Mouse (Mus musculus) hindbrain, embryonic 12.5 days (tissue): Measurements from ENCODE around the gene Ptprt. TPM values are rescaled to one million over a fixed set of nuclear protein-coding genes. Genes with fewer than 3 reads are reported as not detected.

Source experiments
- ATAC-seq: fragments of 200-750 bp; cut with Nextera tagmentation; 2 replicates; pipeline ENCODE4 v1.8.0; 2017; ENCODE audit warnings: moderate TSS enrichment; ENCODE audit not compliant: low FRiP score
- H3K27ac ChIP-seq: fragments of 300-500 bp; sonication (generic); 2 replicates; pipeline ENCODE4 v1.5.1; 2016; ENCODE audit warnings: mild to moderate bottlenecking
- H3K27me3 ChIP-seq: fragments of 300-500 bp; sonication (generic); 2 replicates; pipeline ENCODE4 v1.6.1; 2016; ENCODE audit warnings: mild to moderate bottlenecking
- H3K36me3 ChIP-seq: fragments of 300-500 bp; sonication (generic); 2 replicates; pipeline ENCODE4 v1.6.1; 2016; ENCODE audit warnings: mild to moderate bottlenecking
- H3K4me1 ChIP-seq: fragments of 300-500 bp; sonication (generic); 2 replicates; pipeline ENCODE4 v1.6.1; 2016
- H3K4me2 ChIP-seq: fragments of 300-500 bp; sonication (generic); replicated peaks from 2 replicates; pipeline ENCODE4 v1.6.1; 2016; ENCODE audit warnings: mild to moderate bottlenecking
- H3K4me3 ChIP-seq: fragments of 300-500 bp; sonication (generic); 2 replicates; pipeline ENCODE4 v1.5.1; 2016; ENCODE audit warnings: mild to moderate bottlenecking
- H3K9ac ChIP-seq: fragments of 300-500 bp; sonication (generic); 2 replicates; pipeline ENCODE4 v1.6.1; 2016; ENCODE audit warnings: mild to moderate bottlenecking, moderate library complexity
- H3K9me3 ChIP-seq: fragments of 300-500 bp; sonication (generic); replicated peaks from 2 replicates; pipeline ENCODE4 v1.6.1; 2016; ENCODE audit warnings: mild to moderate bottlenecking
- WGBS: fragments of 180-500 bp; shearing (Covaris S2); methylation state at CpG from one replicate; pipeline ENCODE4 v1.1.7; 2016; 5-methylcytosine and 5-hydroxymethylcytosine counted together
- polyA plus RNA-seq: library from polyadenylated mRNA; unstranded; fragments of >200 nt; fragmentation: Nextera tagmentation; extraction: Ambion mirVana; gene quantifications from 2 replicates; pipeline ENCODE4 v1.2.1, GENCODE M21; 2016

Gene Ptprt
- polyA plus RNA-seq, 1 experiment from 2014 or later, result 4.5 TPM

- H3K4me3 ChIP-seq, result no peak overlapping the region
- H3K27ac ChIP-seq, result no peak overlapping the region
- H3K4me1 ChIP-seq, result no peaks in the 10 kb centered on the region
- no peaks in the 10 kb centered on the region for H3K9me3 ChIP-seq
- WGBS, result 79% methylated on average over 7 of the region's 7 CpGs
- H3K9ac ChIP-seq, result no peak overlapping the region
- H3K36me3 ChIP-seq, result no peaks in the 10 kb centered on the region
- no peaks in the 10 kb centered on the region for H3K27me3 ChIP-seq
- no peak overlapping the region for H3K4me2 ChIP-seq
- ATAC-seq, result no peak
Observed at GRCm38 (mm10) chr2:161961179-161962163, 699.5 kb downstream of the Ptprt start.

- no peak overlapping the region for H3K4me3 ChIP-seq
- 91% methylated on average over 6 of the region's 6 CpGs for WGBS
Observed at GRCm38 (mm10) chr2:161945424-161945823, 715.5 kb downstream of the Ptprt start.

GRCm38 (mm10) chr2:161944689-161945088 lies 716.3 kb downstream of the Ptprt start:
- no peak overlapping the region for H3K9ac ChIP-seq
- H3K4me3 ChIP-seq, result no peak overlapping the region
- H3K36me3 ChIP-seq, result no peaks in the 10 kb centered on the region
- no peak overlapping the region for H3K4me2 ChIP-seq
- no peaks in the 10 kb centered on the region for H3K4me1 ChIP-seq
- no peak overlapping the region for H3K27ac ChIP-seq
- no peaks in the 10 kb centered on the region for H3K27me3 ChIP-seq
- ATAC-seq, result no peak
- 82% methylated on average over 4 of the region's 4 CpGs for WGBS
- H3K9me3 ChIP-seq, result no peaks in the 10 kb centered on the region

More at GRCm38 (mm10) chr2:161945424-161945823, 715.5 kb downstream of the Ptprt start:
- H3K4me1 ChIP-seq, result no peaks in the 10 kb centered on the region
- no peaks in the 10 kb centered on the region for H3K9me3 ChIP-seq
- H3K27me3 ChIP-seq, result no peaks in the 10 kb centered on the region
- no peak overlapping the region for H3K27ac ChIP-seq
- H3K36me3 ChIP-seq, result no peaks in the 10 kb centered on the region
- ATAC-seq, result no peak
- no peak overlapping the region for H3K9ac ChIP-seq
- H3K4me2 ChIP-seq, result no peak overlapping the region

- H3K9ac ChIP-seq, result no peak overlapping the region
- H3K9me3 ChIP-seq, result no peaks in the 10 kb centered on the region
- no peak overlapping the region for H3K4me3 ChIP-seq
- H3K27ac ChIP-seq, result no peak overlapping the region
- no peaks in the 10 kb centered on the region for H3K4me1 ChIP-seq
- no peak overlapping the region for H3K4me2 ChIP-seq
- no peaks in the 10 kb centered on the region for H3K36me3 ChIP-seq
- no peaks in the 10 kb centered on the region for H3K27me3 ChIP-seq
- 89% methylated on average over 2 of the region's 2 CpGs for WGBS
- no peak for ATAC-seq
Observed at GRCm38 (mm10) chr2:161941991-161942390, 719.0 kb downstream of the Ptprt start.

- Histone ChIP-seq H3K4me2 (no peak overlapping the region), H3K4me1 (no peaks in the 10 kb centered on the region), H3K9ac (no peak overlapping the region), H3K27ac (no peak overlapping the region), H3K36me3 (no peaks in the 10 kb centered on the region), H3K4me3 (no peak overlapping the region), H3K27me3 (no peaks in the 10 kb centered on the region), H3K9me3 (no peaks in the 10 kb centered on the region)
- whole genome bisulfite sequencing, result 87% methylated on average over 7 of the region's 7 CpGs
- ATAC-seq, result no peak
Observed at GRCm38 (mm10) chr2:161907214-161907613, 753.7 kb downstream of the Ptprt start.

- Histone ChIP-seq H3K36me3 (no peaks in the 10 kb centered on the region), H3K4me3 (no peak overlapping the region), H3K27ac (no peak overlapping the region), H3K9ac (no peak overlapping the region), H3K27me3 (no peaks in the 10 kb centered on the region), H3K4me1 (no peaks in the 10 kb centered on the region), H3K9me3 (no peaks in the 10 kb centered on the region), H3K4me2 (no peak overlapping the region)
- ATAC-seq, result no peak
- WGBS, result 93% methylated on average over 3 of the region's 3 CpGs
Observed at GRCm38 (mm10) chr2:161902196-161902595, 758.8 kb downstream of the Ptprt start.

GRCm38 (mm10) chr2:161884446-161884845 lies 776.5 kb downstream of the Ptprt start:
- Histone ChIP-seq H3K27ac (no peak overlapping the region), H3K4me1 (no peaks in the 10 kb centered on the region), H3K9me3 (no peaks in the 10 kb centered on the region), H3K4me3 (no peak overlapping the region), H3K27me3 (no peaks in the 10 kb centered on the region), H3K9ac (no peak overlapping the region), H3K36me3 (no peaks in the 10 kb centered on the region), H3K4me2 (no peak overlapping the region)
- no peak for ATAC-seq
- WGBS, result 92% methylated on average over 4 of the region's 4 CpGs

- Histone ChIP-seq H3K9me3 (no peaks in the 10 kb centered on the region), H3K4me2 (no peak overlapping the region), H3K27me3 (no peaks in the 10 kb centered on the region), H3K4me1 (no peaks in the 10 kb centered on the region), H3K9ac (no peak overlapping the region), H3K36me3 (no peaks in the 10 kb centered on the region), H3K4me3 (no peak overlapping the region), H3K27ac (no peak overlapping the region)
- no peak for ATAC-seq
- WGBS, result 77% methylated on average over 4 of the region's 4 CpGs
Observed at GRCm38 (mm10) chr2:161882580-161882979, 778.4 kb downstream of the Ptprt start.

- Histone ChIP-seq H3K9me3 (no peaks in the 10 kb centered on the region), H3K36me3 (no peaks in the 10 kb centered on the region)
- WGBS, result 74% methylated on average over 3 of the region's 3 CpGs
Observed at GRCm38 (mm10) chr2:161880941-161881340, 780.0 kb downstream of the Ptprt start.

GRCm38 (mm10) chr2:161865231-161865630 lies 795.7 kb downstream of the Ptprt start:
- Histone ChIP-seq H3K36me3 (no peaks in the 10 kb centered on the region), H3K4me3 (no peak overlapping the region), H3K9me3 (no peaks in the 10 kb centered on the region), H3K27me3 (no peaks in the 10 kb centered on the region), H3K4me1 (0 out of 2 replicates have a peak, but pooled peaks cover 5% of the 10 kb centered on the region), H3K4me2 (no peak overlapping the region), H3K9ac (no peak overlapping the region), H3K27ac (no peak overlapping the region)
- WGBS, result 66% methylated on average over 4 of the region's 4 CpGs
- no peak for ATAC-seq

More at GRCm38 (mm10) chr2:161880941-161881340, 780.0 kb downstream of the Ptprt start:
- Histone ChIP-seq H3K27me3 (no peaks in the 10 kb centered on the region), H3K4me3 (no peak overlapping the region), H3K4me1 (no peaks in the 10 kb centered on the region), H3K27ac (no peak overlapping the region), H3K9ac (no peak overlapping the region), H3K4me2 (no peak overlapping the region)
- no peak for ATAC-seq

- Histone ChIP-seq H3K27ac (no peak overlapping the region), H3K36me3 (no peaks in the 10 kb centered on the region), H3K4me2 (no peak overlapping the region), H3K9ac (no peak overlapping the region), H3K4me1 (0 out of 2 replicates have a peak, but pooled peaks cover 2% of the 10 kb centered on the region), H3K27me3 (no peaks in the 10 kb centered on the region), H3K9me3 (no peaks in the 10 kb centered on the region), H3K4me3 (no peak overlapping the region)
- WGBS, result 86% methylated on average over 1 of the region's 1 CpGs
- no peak for ATAC-seq
Observed at GRCm38 (mm10) chr2:161858813-161859212, 802.1 kb downstream of the Ptprt start.

GRCm38 (mm10) chr2:161858361-161858760 lies 802.6 kb downstream of the Ptprt start:
- no peaks in the 10 kb centered on the region for H3K9me3 ChIP-seq
- no peaks in the 10 kb centered on the region for H3K36me3 ChIP-seq
- ATAC-seq, result no peak
- 68% methylated on average over 1 of the region's 1 CpGs for WGBS
- no peak overlapping the region for H3K9ac ChIP-seq
- H3K4me3 ChIP-seq, result no peak overlapping the region
- H3K4me2 ChIP-seq, result no peak overlapping the region
- no peak overlapping the region for H3K27ac ChIP-seq
- H3K4me1 ChIP-seq, result 0 out of 2 replicates have a peak, but pooled peaks cover 2% of the 10 kb centered on the region
- H3K27me3 ChIP-seq, result no peaks in the 10 kb centered on the region

- H3K9me3 ChIP-seq, result no peaks in the 10 kb centered on the region
- no peak for ATAC-seq
- H3K36me3 ChIP-seq, result no peaks in the 10 kb centered on the region
- no peak overlapping the region for H3K4me3 ChIP-seq
- no peak overlapping the region for H3K4me2 ChIP-seq
- no peak overlapping the region for H3K27ac ChIP-seq
- 82% methylated on average over 4 of the region's 4 CpGs for WGBS
- no peaks in the 10 kb centered on the region for H3K27me3 ChIP-seq
- no peaks in the 10 kb centered on the region for H3K4me1 ChIP-seq
- no peak overlapping the region for H3K9ac ChIP-seq
Observed at GRCm38 (mm10) chr2:161835001-161835400, 825.9 kb downstream of the Ptprt start.
